Mouse (Mus musculus) MEL (cell line): Measurements from ENCODE around the gene 4930523C07Rik. TPM values are rescaled to one million over a fixed set of nuclear protein-coding genes. Genes with fewer than 3 reads are reported as not detected.

Experiments
- DNase-seq: peaks from one replicate; pipeline ENCODE4 v3.0.0; 2011; ENCODE audit warnings: low read depth, low spot score
- H3K27ac ChIP-seq: 2 replicates; pipeline ENCODE4 v1.5.1; 2012; ENCODE audit warnings: low read depth, mild to moderate bottlenecking, control low read depth, low read length, moderate library complexity; ENCODE audit not compliant: control insufficient read depth
- H3K27me3 ChIP-seq, 2 experiments: fragments of 150-350 bp in 1 of 2; sonication (generic) in 1 of 2; 2 replicates each; pipeline ENCODE4 v1.6.1; 2012; ENCODE audit warnings: low read length in 2 of 2, mild to moderate bottlenecking in 2 of 2, improper control_type of control experiment in 1 of 2, moderate library complexity in 1 of 2; ENCODE audit not compliant: insufficient read depth in 2 of 2, control insufficient read depth in 1 of 2
- H3K36me3 ChIP-seq, 2 experiments: 2 replicates each; pipeline ENCODE4 v1.6.1; 2012 to 2014; ENCODE audit warnings: low read length in 2 of 2, improper control_type of control experiment in 1 of 2, inconsistent platforms in 1 of 2, mild to moderate bottlenecking in 1 of 2; ENCODE audit not compliant: insufficient read depth in 2 of 2, control insufficient read depth in 1 of 2
- H3K4me1 ChIP-seq, 2 experiments: fragments of 150-350 bp in 1 of 2; sonication (generic) in 1 of 2; 2 replicates each; pipeline ENCODE4 v1.6.1; 2012; ENCODE audit warnings: low read length in 2 of 2, improper control_type of control experiment in 1 of 2, mild to moderate bottlenecking in 1 of 2; ENCODE audit not compliant: insufficient read depth in 2 of 2, control insufficient read depth in 1 of 2
- H3K4me3 ChIP-seq, 2 experiments: fragments of 150-350 bp in 1 of 2; sonication (generic) in 1 of 2; 2 replicates each; pipeline ENCODE4 v1.5.1; 2012; ENCODE audit warnings: low read depth in 2 of 2, low read length in 2 of 2, mild to moderate bottlenecking in 2 of 2, moderate library complexity in 2 of 2, control low read depth in 1 of 2, improper control_type of control experiment in 1 of 2; ENCODE audit not compliant: control insufficient read depth in 1 of 2, insufficient read depth in 1 of 2
- H3K79me2 ChIP-seq: 2 replicates; pipeline ENCODE4 v1.6.1; 2012; ENCODE audit warnings: mild to moderate bottlenecking, low read length, moderate library complexity; ENCODE audit not compliant: control insufficient read depth, poor library complexity, insufficient read depth
- H3K9ac ChIP-seq: 2 replicates; pipeline ENCODE4 v1.6.1; 2012; ENCODE audit warnings: low read depth, mild to moderate bottlenecking, control low read depth, low read length, moderate library complexity; ENCODE audit not compliant: control insufficient read depth, poor library complexity, severe bottlenecking
- H3K9me3 ChIP-seq: fragments of 150-350 bp; sonication (generic); replicated peaks from 2 replicates; pipeline ENCODE4 v1.6.1; 2012; ENCODE audit warnings: mild to moderate bottlenecking, low read length, improper control_type of control experiment, moderate library complexity; ENCODE audit not compliant: insufficient read depth
- CHD2 ChIP-seq: IDR thresholded peaks from 2 replicates; pipeline ENCODE4 v1.6.1; 2011; ENCODE audit warnings: low read length, improper control_type of control experiment
- CTCF ChIP-seq, 3 experiments: IDR thresholded peaks in 2 of 3; conservative IDR thresholded peaks in 1 of 3; 2 replicates each; pipeline ENCODE4 v1.5.1; 2011 to 2012; ENCODE audit warnings: low read length in 3 of 3, low read depth in 2 of 3, mild to moderate bottlenecking in 2 of 3, improper control_type of control experiment in 1 of 3, inconsistent platforms in 1 of 3, mixed read lengths in 1 of 3, moderate library complexity in 1 of 3; ENCODE audit not compliant: control insufficient read depth in 1 of 3, insufficient read depth in 1 of 3, poor library complexity in 1 of 3, severe bottlenecking in 1 of 3
- E2F4 ChIP-seq: IDR thresholded peaks from 2 replicates; pipeline ENCODE4 v1.6.1; 2011; ENCODE audit warnings: low read depth, low read length, improper control_type of control experiment, borderline replicate concordance
- GATA1 ChIP-seq: IDR thresholded peaks from 2 replicates; pipeline ENCODE4 v1.6.1; 2011; ENCODE audit warnings: low read depth, low read length, improper control_type of control experiment
- KAT2A ChIP-seq: conservative IDR thresholded peaks from 2 replicates; pipeline ENCODE4 v1.6.1; 2012; ENCODE audit warnings: low read depth, low read length, improper control_type of control experiment, inconsistent platforms
- MAZ ChIP-seq: IDR thresholded peaks from 2 replicates; pipeline ENCODE4 v1.6.1; 2012; ENCODE audit warnings: low read depth, mild to moderate bottlenecking, inconsistent platforms, low read length, improper control_type of control experiment
- MEF2A ChIP-seq: IDR thresholded peaks from 2 replicates; pipeline ENCODE4 v1.6.1; 2014; ENCODE audit warnings: low read depth, mild to moderate bottlenecking, inconsistent platforms, low read length, improper control_type of control experiment; ENCODE audit not compliant: poor library complexity, insufficient replicate concordance, severe bottlenecking; ENCODE audit errors: extremely low read depth
- NELFE ChIP-seq: IDR thresholded peaks from 2 replicates; pipeline ENCODE4 v1.6.1; 2011; ENCODE audit warnings: low read depth, low read length, improper control_type of control experiment
- POLR2AphosphoS2 ChIP-seq: IDR thresholded peaks from 2 replicates; pipeline ENCODE4 v1.6.1; 2011; ENCODE audit warnings: low read length, improper control_type of control experiment
- RAD21 ChIP-seq: IDR thresholded peaks from 2 replicates; pipeline ENCODE4 v1.6.1; 2011; ENCODE audit warnings: mild to moderate bottlenecking, low read depth, low read length, improper control_type of control experiment
- TAL1 ChIP-seq: IDR thresholded peaks from 2 replicates; pipeline ENCODE4 v1.6.1; 2012; ENCODE audit warnings: mild to moderate bottlenecking, inconsistent platforms, low read length, moderate library complexity, mixed read lengths
- TCF12 ChIP-seq: IDR thresholded peaks from 2 replicates; pipeline ENCODE4 v1.6.1; 2014; ENCODE audit warnings: low read depth, mild to moderate bottlenecking, inconsistent platforms, low read length, improper control_type of control experiment, moderate library complexity
- USF1 ChIP-seq: IDR thresholded peaks from 2 replicates; pipeline ENCODE4 v1.6.1; 2014; ENCODE audit warnings: low read depth, mild to moderate bottlenecking, inconsistent platforms, low read length, improper control_type of control experiment, moderate library complexity
- USF2 ChIP-seq, 2 experiments: IDR thresholded peaks; 2 replicates each; pipeline ENCODE4 v1.6.1; 2011 to 2012; ENCODE audit warnings: improper control_type of control experiment in 2 of 2, low read length in 2 of 2, borderline replicate concordance in 1 of 2, inconsistent platforms in 1 of 2, low read depth in 1 of 2, mild to moderate bottlenecking in 1 of 2; ENCODE audit not compliant: insufficient read depth in 1 of 2
- polyA plus RNA-seq, 2 experiments: library from polyadenylated mRNA; stranded (reverse) in 1 of 2; unstranded in 1 of 2; fragments of >175 nt in 1 of 2; fragments of >200 nt in 1 of 2; gene quantifications; 2 replicates each; pipeline versions ENCODE4 v1.2.1 to v1.2.4; 2012; ENCODE audit warnings: low replicate concordance in 2 of 2, low read depth in 1 of 2; ENCODE audit not compliant: insufficient read length in 2 of 2, insufficient read depth in 1 of 2, missing spikeins in 1 of 2
- total RNA-seq: library from RNA; depleted of rRNA; stranded (reverse); fragments of 300-350 nt; gene quantifications from 2 replicates; pipeline ENCODE4 v1.2.3, GENCODE M21; 2012

The 4930523C07Rik gene
- total and polyA plus RNA-seq, 3 experiments: not detected

DNA sequence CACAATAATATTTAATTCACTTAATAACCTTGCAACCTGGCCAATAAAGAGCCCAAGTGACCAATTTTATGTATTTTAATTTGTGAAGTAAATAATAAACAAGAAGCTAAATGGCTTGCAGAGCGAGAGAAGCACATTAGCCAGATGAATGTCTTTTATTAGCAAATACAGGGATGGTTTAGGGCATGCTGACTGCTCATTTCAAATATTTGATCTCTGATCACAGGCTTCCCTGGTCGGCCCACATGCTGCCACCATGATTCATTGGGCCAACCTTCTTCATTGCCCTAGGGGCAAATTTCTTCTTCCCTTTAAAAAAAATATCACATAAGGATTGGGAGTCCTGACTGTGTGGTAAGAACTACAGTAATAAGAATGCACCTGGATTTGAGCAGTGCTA is 42.5 kb downstream of the 4930523C07Rik start:
- Histone ChIP-seq H3K4me1 (no peaks in the 10 kb centered on the region), H3K9me3 (no peaks in the 10 kb centered on the region), H3K27ac (no peak overlapping the region)
- no peak for TF ChIP-seq USF1
- no peak for TF ChIP-seq USF2 (IDR thresholded peaks at IDR 0.05; ENCODE audit: borderline replicate concordance in 1 of 2, insufficient read depth in 1 of 2, low read depth in 1 of 2, low read length in 2 of 2)
- TF ChIP-seq GATA1: no peak
- no peak for TF ChIP-seq MEF2A
- TF ChIP-seq E2F4: no peak
- no peak for TF ChIP-seq MAZ
- TF ChIP-seq CHD2: no peak
- TF ChIP-seq, all 39 proteins: peak for 0
- Histone ChIP-seq H3K27me3 (no peaks in the 10 kb centered on the region), H3K79me2 (no peaks in the 10 kb centered on the region), H3K36me3 (no peaks in the 10 kb centered on the region), H3K9ac (no peak overlapping the region), H3K4me3 (no peak overlapping the region)
- DNase-seq: no peak

DNA sequence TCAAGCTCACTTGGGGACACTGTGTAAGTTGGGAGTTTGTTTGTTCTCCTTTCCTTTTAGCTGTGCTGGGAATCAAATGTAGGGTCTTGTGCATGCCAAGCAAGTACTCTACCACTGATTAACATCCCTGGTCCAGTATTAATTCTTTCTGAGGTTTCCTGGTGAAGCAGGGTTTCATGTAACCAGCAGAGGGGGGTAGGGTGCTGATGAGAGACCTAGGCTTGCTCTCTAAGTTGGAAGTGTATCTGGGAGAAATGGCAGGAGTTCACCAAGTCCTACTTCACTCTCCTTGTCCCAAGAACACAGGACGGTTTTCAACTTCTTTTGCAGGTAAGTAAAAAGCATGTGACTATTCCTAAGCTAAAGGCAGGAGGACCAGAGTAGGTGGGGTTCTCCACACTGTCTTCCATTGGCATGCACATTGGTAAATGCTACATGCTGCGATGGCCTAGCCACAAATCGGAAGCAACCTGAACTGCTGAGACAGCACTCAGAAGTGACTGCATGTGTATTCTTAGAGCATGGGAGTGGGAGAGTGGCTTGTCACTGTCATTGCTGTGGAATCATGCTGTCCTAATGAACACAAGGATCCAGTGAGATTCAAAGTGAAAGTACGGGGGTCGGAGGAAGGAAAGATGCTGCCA is 55.6 kb downstream of the 4930523C07Rik start:
- Histone ChIP-seq H3K79me2 (no peaks in the 10 kb centered on the region), H3K27ac (no peak overlapping the region), H3K9me3 (no peaks in the 10 kb centered on the region), H3K36me3 (no peaks in the 10 kb centered on the region), H3K4me3 (no peak overlapping the region)
- peak; percentile 6 for DNase-seq
- no peak for TF ChIP-seq CHD2
- TF ChIP-seq TAL1: no peak
- peak; percentile 5; the same call in 1 of the 2 replicates for TF ChIP-seq RAD21
- TF ChIP-seq CTCF (IDR thresholded peaks at IDR 0.05 in 2 of 3, conservative IDR thresholded peaks at IDR 0.05 in 1 of 3; ENCODE audit: control insufficient read depth in 1 of 3, insufficient read depth in 1 of 3, low read depth in 2 of 3, low read length in 3 of 3, poor library complexity in 1 of 3, severe bottlenecking in 1 of 3): peak in 1 of 3 experiments; percentile 17; a peak in 1 of 6 replicates
- TF ChIP-seq, all 39 proteins: peak for 2
- Histone ChIP-seq H3K9ac (no peak overlapping the region), H3K27me3 (no peaks in the 10 kb centered on the region), H3K4me1 (no peaks in the 10 kb centered on the region)

DNA sequence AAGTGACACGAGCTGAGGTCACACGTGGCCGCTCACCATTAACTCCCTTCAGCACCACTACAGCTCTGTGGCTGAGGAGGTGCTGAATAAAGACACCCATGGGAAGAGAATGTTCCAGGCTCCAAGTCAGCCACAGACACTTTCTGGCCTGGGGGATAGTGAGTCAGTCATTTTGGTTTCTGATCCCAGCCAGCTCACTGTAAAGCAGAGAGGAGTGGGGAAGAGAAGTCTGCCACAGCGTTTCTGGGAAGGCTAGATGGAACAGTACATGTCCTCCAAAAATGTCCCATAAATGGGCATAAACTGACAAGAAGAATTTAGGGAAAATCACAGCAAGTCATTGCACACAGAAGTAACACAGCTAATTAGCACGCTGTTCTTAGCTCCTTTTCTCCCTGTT is 56.8 kb downstream of the 4930523C07Rik start:
- Histone ChIP-seq H3K4me3 (no peak overlapping the region), H3K79me2 (no peaks in the 10 kb centered on the region), H3K4me1 (no peaks in the 10 kb centered on the region), H3K27ac (no peak overlapping the region), H3K36me3 (no peaks in the 10 kb centered on the region), H3K9ac (no peak overlapping the region)
- DNase-seq: no peak
- TF ChIP-seq KAT2A: no peak
- no peak for TF ChIP-seq POLR2AphosphoS2
- TF ChIP-seq RAD21: no peak
- no peak for TF ChIP-seq NELFE
- no peak for TF ChIP-seq TCF12
- TF ChIP-seq, all 39 proteins: peak for 0
- H3K27me3 ChIP-seq: no peaks in the 10 kb centered on the region
- H3K9me3 ChIP-seq: no peaks in the 10 kb centered on the region
